Mouse (Mus musculus) testis, adult 2 months (tissue): ENCODE results near the gene Rlf.

ENCODE experiments used
- CTCF ChIP-seq: fragments of 200-500 bp; IDR thresholded peaks from 2 replicates; pipeline ENCODE4 v1.5.1; 2012; ENCODE audit warnings: low read depth, mild to moderate bottlenecking, inconsistent platforms, low read length, moderate library complexity; ENCODE audit not compliant: control insufficient read depth, insufficient read depth, insufficient replicate concordance
- POLR2A ChIP-seq: fragments of 200-500 bp; IDR thresholded peaks from 2 replicates; pipeline ENCODE4 v1.6.1; 2012; ENCODE audit warnings: low read depth, mild to moderate bottlenecking, inconsistent platforms, low read length, moderate library complexity; ENCODE audit not compliant: control insufficient read depth

- no peak for TF ChIP-seq CTCF
- TF ChIP-seq POLR2A, result no peak; the same call in 1 of the 2 replicates
Observed at GRCm38 (mm10) chr4:121109126-121109525, 105.8 kb downstream of the Rlf start, which contains the start of gene Tmco2.
